Mouse (Mus musculus): ENCODE results near the gene Mapk14.

- no peak for TF ChIP-seq CTCF (IDR thresholded peaks at IDR 0.05; ENCODE audit: low read depth)
- no peak for TF ChIP-seq EP300 (IDR thresholded peaks at IDR 0.05; ENCODE audit: low read depth)
These were observed 7.1 kb downstream of the Mapk14 start for GRCm38 (mm10) chr17:28698245-28698644.

All from liver, postnatal 0 days (tissue).